Mouse (Mus musculus) forebrain, postnatal 0 days (tissue): ENCODE results near the gene Them4. TPM values are rescaled to one million over a fixed set of nuclear protein-coding genes. Genes with fewer than 3 reads are reported as not detected.
A peak's percentile ranks its signal among the peaks of the same experiment; 100 is the strongest.

Source experiments
- ATAC-seq: fragments of 200-750 bp; cut with Nextera tagmentation; 2 replicates; pipeline ENCODE4 v1.8.0; 2017; ENCODE audit warnings: mild to moderate bottlenecking, moderate library complexity
- DNase-seq: peaks from one replicate; pipeline ENCODE4 v3.0.0-alpha.2; 2015
- H3K27ac ChIP-seq: fragments of 300-500 bp; sonication (generic); 2 replicates; pipeline ENCODE4 v1.5.1; 2014; ENCODE audit warnings: low read depth, mild to moderate bottlenecking, antibody characterized with exemption, low read length, moderate library complexity, mixed read lengths
- H3K27me3 ChIP-seq: fragments of 300-500 bp; sonication (generic); 2 replicates; pipeline ENCODE4 v1.6.1; 2014; ENCODE audit warnings: mild to moderate bottlenecking, low read length, mixed read lengths; ENCODE audit not compliant: insufficient read depth
- H3K36me3 ChIP-seq: fragments of 300-500 bp; sonication (generic); 2 replicates; pipeline ENCODE4 v1.6.1; 2014; ENCODE audit warnings: mild to moderate bottlenecking, moderate library complexity; ENCODE audit not compliant: insufficient read depth
- H3K4me1 ChIP-seq: fragments of 300-500 bp; sonication (generic); 2 replicates; pipeline ENCODE4 v1.6.1; 2014; ENCODE audit warnings: antibody characterized with exemption; ENCODE audit not compliant: insufficient read depth
- H3K4me2 ChIP-seq: fragments of 300-500 bp; sonication (generic); 2 replicates; pipeline ENCODE4 v1.6.1; 2014; ENCODE audit warnings: low read depth, mild to moderate bottlenecking, moderate library complexity
- H3K4me3 ChIP-seq: fragments of 300-500 bp; sonication (generic); 2 replicates; pipeline ENCODE4 v1.5.1; 2014; ENCODE audit warnings: low read depth, low read length, mixed read lengths
- H3K9ac ChIP-seq: fragments of 300-500 bp; sonication (generic); 2 replicates; pipeline ENCODE4 v1.6.1; 2014; ENCODE audit warnings: mild to moderate bottlenecking
- H3K9me3 ChIP-seq: fragments of 300-500 bp; sonication (generic); 2 replicates; pipeline ENCODE4 v1.6.1; 2016; ENCODE audit warnings: low read length
- CTCF ChIP-seq: sonication (generic); IDR thresholded peaks from 2 replicates; pipeline ENCODE4 v1.5.1; 2016; ENCODE audit warnings: antibody characterized with exemption, control low read depth, low read depth
- WGBS: fragments of 180-500 bp; shearing (Covaris S2); extraction: QIAGEN DNeasy Blood & Tissue Kit; methylation state at CpG from one replicate; pipeline ENCODE4 v1.1.7; 2014; 5-methylcytosine and 5-hydroxymethylcytosine counted together
- polyA plus RNA-seq: library from polyadenylated mRNA; unstranded; fragments of >200 nt; fragmentation: Nextera tagmentation; extraction: Ambion mirVana; gene quantifications from 2 replicates; pipeline ENCODE4 v1.2.1, GENCODE M21; 2015
- total RNA-seq: library from RNA; depleted of rRNA; stranded (reverse); fragments of >200 nt; gene quantifications from 2 replicates; pipeline ENCODE4 v1.2.3, GENCODE M21; 2014; rRNA removed

Them4 gene
- total and polyA plus RNA-seq, 2 experiments from 2014 or later = 37.7 to 59.3 TPM

DNA sequence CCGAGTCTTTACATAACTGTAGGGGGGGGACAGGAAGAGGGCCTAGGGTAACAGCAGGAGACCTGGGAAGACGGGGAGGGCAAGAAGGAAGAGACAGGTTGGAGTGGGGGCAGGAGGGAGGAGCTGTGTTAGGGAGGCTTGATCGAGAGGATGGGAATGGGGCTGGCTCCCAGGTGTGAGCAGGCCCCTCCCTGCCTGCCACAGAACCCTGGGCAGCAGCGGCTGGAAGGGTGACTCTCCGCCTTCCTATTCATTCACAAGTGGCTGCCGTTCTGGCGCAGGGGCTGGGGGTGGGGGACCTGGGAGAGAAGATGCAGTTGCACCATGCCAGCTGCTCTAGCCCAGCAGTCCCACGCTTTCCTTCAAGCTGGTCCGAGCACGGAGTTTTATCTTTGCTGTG is 63.2 kb downstream of the Them4 start:
- TF ChIP-seq CTCF = no peak
- no peak overlapping the region for H3K27ac ChIP-seq
- peak; percentile 13; the same call in 1 of the 2 replicates for ATAC-seq
- no peak overlapping the region for H3K4me3 ChIP-seq
- peak overlapping the region; percentile 7; the same call in 1 of the 2 replicates for H3K4me2 ChIP-seq
- WGBS = 5% methylated on average over 10 of the region's 10 CpGs
- no peaks in the 10 kb centered on the region for H3K9me3 ChIP-seq
- H3K4me1 ChIP-seq = 0 out of 2 replicates have a peak, but pooled peaks cover 4% of the 10 kb centered on the region
- no peak overlapping the region for H3K9ac ChIP-seq
- DNase-seq = no peak
- no peaks in the 10 kb centered on the region for H3K36me3 ChIP-seq
- H3K27me3 ChIP-seq = no peaks in the 10 kb centered on the region

DNA sequence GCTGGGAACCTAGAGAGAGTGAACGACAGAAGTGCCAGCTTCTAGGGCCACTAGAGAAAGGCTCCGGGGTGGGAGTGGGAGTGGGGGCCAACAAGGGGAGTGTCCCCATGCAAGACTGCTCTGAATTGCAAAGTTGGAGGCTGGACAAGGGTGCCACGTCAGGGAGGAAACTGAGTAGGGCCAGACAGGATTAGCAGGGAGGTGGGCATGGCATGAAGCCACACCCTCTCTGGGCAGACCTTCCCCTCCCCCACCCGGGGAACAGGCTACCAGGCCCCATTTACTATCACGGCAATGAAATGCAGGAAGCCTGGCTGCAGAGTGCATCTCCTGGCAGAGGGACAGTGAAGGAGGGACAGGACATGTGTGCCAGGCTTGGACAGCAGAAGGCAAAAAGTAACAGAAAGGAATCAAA is 63.7 kb downstream of the Them4 start:
- Histone ChIP-seq H3K36me3 (no peaks in the 10 kb centered on the region), H3K4me3 (no peak overlapping the region), H3K27ac (no peak overlapping the region), H3K9ac (no peak overlapping the region), H3K4me2 (peak overlapping the region; percentile 7; the same call in 1 of the 2 replicates), H3K4me1 (0 out of 2 replicates have a peak, but pooled peaks cover 4% of the 10 kb centered on the region), H3K27me3 (no peaks in the 10 kb centered on the region), H3K9me3 (no peaks in the 10 kb centered on the region)
- TF ChIP-seq CTCF = no peak
- ATAC-seq (peak; percentile 41), DNase-seq (no peak)
- WGBS = 3% methylated on average over 5 of the region's 5 CpGs

DNA sequence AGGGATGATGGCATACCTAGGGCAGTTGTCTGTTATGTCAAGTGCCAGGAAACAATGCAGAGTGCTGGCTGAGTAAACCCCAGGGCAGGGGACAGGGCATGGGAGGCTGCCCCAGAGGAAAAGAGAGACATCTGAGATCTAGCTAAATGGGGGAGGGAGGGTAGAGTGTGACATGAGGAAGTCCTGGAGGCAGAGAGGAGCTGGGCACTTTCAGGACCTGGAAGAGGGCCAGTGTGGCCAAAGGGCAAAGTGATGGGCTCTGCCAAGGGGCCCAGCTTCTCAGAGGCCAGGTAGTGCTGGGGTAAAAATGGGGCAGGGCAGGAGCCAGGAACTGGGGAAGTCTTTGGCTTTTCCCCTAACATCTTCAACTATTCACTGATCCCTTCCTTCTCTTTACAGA is 64.7 kb downstream of the Them4 start:
- Histone ChIP-seq H3K9ac (no peak overlapping the region), H3K4me2 (no peak overlapping the region), H3K4me1 (0 out of 2 replicates have a peak, but pooled peaks cover 4% of the 10 kb centered on the region), H3K27me3 (no peaks in the 10 kb centered on the region), H3K27ac (no peak overlapping the region), H3K4me3 (no peak overlapping the region), H3K36me3 (no peaks in the 10 kb centered on the region), H3K9me3 (no peaks in the 10 kb centered on the region)
- no peak for ATAC-seq
- no peak for DNase-seq
- no peak for TF ChIP-seq CTCF

DNA sequence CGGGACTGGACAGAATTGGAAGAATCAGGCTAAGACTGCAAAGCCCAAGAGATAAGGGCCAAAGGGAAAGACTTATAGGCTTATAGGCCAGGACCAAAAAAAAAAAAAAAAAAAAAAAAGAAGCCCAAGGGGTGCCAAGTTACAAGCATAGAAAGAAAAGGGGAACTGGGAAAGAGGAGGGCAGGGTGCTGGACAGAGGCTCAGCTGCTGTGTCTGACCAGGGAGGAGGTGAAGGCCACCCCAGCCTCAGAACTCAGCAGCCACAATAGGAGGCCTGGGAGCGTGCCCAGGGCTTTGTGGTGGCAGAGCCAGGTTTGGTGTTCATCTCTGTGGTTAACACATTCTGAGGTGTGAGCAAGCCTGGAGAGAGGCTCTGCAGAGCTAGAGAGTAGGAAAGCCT is 65.3 kb downstream of the Them4 start:
- 87% methylated on average over 2 of the region's 2 CpGs for WGBS
- Histone ChIP-seq H3K4me2 (no peak overlapping the region), H3K36me3 (no peaks in the 10 kb centered on the region), H3K4me1 (0 out of 2 replicates have a peak, but pooled peaks cover 4% of the 10 kb centered on the region), H3K9ac (no peak overlapping the region), H3K9me3 (no peaks in the 10 kb centered on the region), H3K27ac (no peak overlapping the region), H3K4me3 (no peak overlapping the region), H3K27me3 (no peaks in the 10 kb centered on the region)
- ATAC-seq (no peak), DNase-seq (no peak)
- no peak for TF ChIP-seq CTCF

DNA sequence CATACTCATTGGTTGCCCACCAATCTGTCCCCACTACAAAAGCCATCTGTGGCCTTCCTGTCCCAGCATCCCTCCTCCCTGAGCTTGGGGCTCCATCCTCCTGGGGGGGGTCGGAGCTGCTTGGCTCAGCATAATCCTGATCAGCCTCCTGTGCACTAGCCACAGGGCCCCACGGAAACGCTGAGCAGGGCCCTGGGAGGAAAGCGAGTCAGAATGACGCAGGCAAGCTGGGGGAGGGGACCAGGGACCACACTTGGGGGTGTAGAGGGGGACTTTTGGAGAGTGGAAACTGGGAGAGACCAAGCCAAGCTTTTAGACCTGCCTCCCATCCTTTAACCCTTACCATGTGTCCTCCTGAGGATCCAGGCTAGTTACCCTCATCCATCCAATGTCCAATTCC is 66.0 kb downstream of the Them4 start:
- DNase-seq (no peak), ATAC-seq (no peak)
- Histone ChIP-seq H3K27me3 (no peaks in the 10 kb centered on the region), H3K4me1 (0 out of 2 replicates have a peak, but pooled peaks cover 4% of the 10 kb centered on the region), H3K4me2 (no peak overlapping the region), H3K4me3 (no peak overlapping the region), H3K9me3 (no peaks in the 10 kb centered on the region), H3K27ac (no peak overlapping the region), H3K36me3 (no peaks in the 10 kb centered on the region), H3K9ac (no peak overlapping the region)
- WGBS = 57% methylated on average over 5 of the region's 5 CpGs
- TF ChIP-seq CTCF = no peak

DNA sequence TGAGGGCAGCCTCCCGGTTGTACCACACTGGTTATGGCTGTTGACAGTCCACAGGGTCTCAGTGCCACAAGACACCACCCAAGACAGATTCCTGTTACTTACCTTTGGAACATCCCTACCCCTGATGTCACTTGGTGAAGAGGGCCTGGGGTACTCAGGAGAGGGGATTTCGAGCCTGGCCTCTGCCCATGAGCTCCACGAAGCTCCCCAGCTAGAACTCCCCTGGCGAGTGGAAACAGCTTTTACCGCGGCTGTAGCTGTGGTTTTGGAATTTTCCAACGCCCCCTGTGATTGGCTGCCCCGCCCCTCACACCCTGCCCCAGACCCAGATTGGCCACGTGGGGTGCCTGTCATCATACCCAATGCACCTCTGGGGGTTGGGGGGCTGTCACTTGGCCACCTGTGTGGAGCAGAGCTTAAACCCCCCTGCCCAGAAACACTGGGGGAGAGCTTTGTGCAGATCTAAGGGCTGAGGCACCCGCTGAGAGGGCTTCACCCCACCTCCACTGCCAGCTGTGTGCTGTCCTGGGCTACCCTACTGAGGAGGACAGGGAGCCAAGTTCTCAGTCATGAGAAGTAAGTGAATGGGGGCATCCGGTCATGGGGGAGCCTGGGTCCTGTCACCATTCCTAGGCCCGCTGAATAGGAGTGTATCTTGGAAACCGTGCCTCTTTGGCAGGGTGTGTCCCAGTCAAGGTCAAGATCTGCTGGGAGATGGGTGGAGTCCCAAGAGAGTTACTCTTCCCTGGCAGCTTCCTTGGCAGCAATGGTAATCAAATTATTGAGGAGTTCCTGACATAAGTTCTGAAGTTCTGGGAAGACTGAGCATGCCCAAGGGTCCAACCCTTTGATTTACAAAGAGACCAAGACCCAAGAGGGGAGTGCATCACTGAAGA is 67.4 kb downstream of the Them4 start:
- no peak for TF ChIP-seq CTCF
- H3K27ac ChIP-seq = no peak overlapping the region
- no peaks in the 10 kb centered on the region for H3K9me3 ChIP-seq
- ATAC-seq = no peak
- H3K4me3 ChIP-seq = no peak overlapping the region
- WGBS = 27% methylated on average over 13 of the region's 13 CpGs
- 0 out of 2 replicates have a peak, but pooled peaks cover 4% of the 10 kb centered on the region for H3K4me1 ChIP-seq
- no peak overlapping the region for H3K4me2 ChIP-seq
- H3K9ac ChIP-seq = no peak overlapping the region
- no peak for DNase-seq
- H3K36me3 ChIP-seq = no peaks in the 10 kb centered on the region
- no peaks in the 10 kb centered on the region for H3K27me3 ChIP-seq

DNA sequence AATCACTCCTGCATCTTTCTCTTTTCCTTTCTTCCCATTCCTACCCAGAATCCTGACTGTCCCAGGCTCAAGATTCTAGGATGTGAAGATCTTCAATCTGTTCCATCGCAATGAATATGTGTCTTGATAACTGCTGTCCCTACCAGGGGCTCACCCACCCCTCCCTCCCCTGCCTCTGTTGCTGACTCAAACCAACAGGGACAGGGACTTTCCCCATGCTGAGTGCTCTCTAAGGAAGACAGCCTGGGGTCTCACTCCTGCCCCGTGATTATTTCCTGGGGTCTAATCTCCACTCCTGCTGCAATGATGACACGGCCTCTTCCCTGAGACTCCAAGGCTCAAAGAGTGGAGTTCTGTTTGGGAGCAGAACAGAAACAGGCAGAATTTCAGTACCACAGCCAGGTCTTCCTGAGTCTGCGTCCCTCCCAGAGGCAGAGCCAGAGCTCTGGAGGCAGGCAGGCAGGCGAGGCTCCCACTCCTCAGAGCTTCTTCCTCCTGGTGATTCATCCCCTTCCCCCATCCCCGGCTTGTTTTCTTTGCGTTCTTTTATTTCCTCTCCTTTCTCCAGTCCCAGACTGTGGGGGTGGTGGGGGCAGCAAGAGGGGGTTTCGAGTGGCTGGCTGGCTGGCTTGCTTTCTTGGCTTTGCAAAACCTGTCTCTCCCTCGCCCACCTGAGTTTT is 70.1 kb downstream of the Them4 start:
- ATAC-seq (no peak), DNase-seq (no peak)
- Histone ChIP-seq H3K4me2 (no peak overlapping the region), H3K36me3 (no peaks in the 10 kb centered on the region), H3K4me3 (no peak overlapping the region), H3K9me3 (no peaks in the 10 kb centered on the region), H3K4me1 (no peaks in the 10 kb centered on the region), H3K9ac (no peak overlapping the region), H3K27ac (no peak overlapping the region), H3K27me3 (no peaks in the 10 kb centered on the region)
- no peak for TF ChIP-seq CTCF
- 25% methylated on average over 9 of the region's 9 CpGs for WGBS

Other genes with a start within 250 kb of the Them4 start
- gene Gm10697, start 237.4 kb upstream of the Them4 start, total RNA-seq = not detected in 2 replicates
- not detected in 2 replicates for gene Gm10697, start 237.4 kb upstream of the Them4 start, polyA plus RNA-seq
- gene Gm10696, start 131.9 kb upstream of the Them4 start, total RNA-seq = not detected in 2 replicates
- gene Gm10696, start 131.9 kb upstream of the Them4 start, polyA plus RNA-seq = not detected in 2 replicates
- 0.14 TPM in 1 of 2 replicates, not detected in the other for gene Gm5286, start 113.4 kb upstream of the Them4 start, total RNA-seq
- not detected in 2 replicates for gene Gm5286, start 113.4 kb upstream of the Them4 start, polyA plus RNA-seq
- gene Gm4778, start 46.1 kb upstream of the Them4 start, total RNA-seq = not detected in 2 replicates
- gene Gm4778, start 46.1 kb upstream of the Them4 start, polyA plus RNA-seq = not detected in 2 replicates
- not detected in 2 replicates for gene Them5, start 32.0 kb downstream of the Them4 start, total RNA-seq
- 0.11 TPM in 1 of 2 replicates, not detected in the other for gene Them5, start 32.0 kb downstream of the Them4 start, polyA plus RNA-seq
- gene C2cd4d, start 52.3 kb downstream of the Them4 start, total RNA-seq = 0.62 and 3.0 TPM in 2 replicates
- gene C2cd4d, start 52.3 kb downstream of the Them4 start, polyA plus RNA-seq = 1.7 TPM in 2 replicates
- gene Rorc, start 62.7 kb downstream of the Them4 start, total RNA-seq = 0.29 and 0.46 TPM in 2 replicates
- 0.25 and 0.27 TPM in 2 replicates for gene Rorc, start 62.7 kb downstream of the Them4 start, polyA plus RNA-seq
- gene Lingo4, start 88.4 kb downstream of the Them4 start, total RNA-seq = 1.0 TPM in 2 replicates
- gene Lingo4, start 88.4 kb downstream of the Them4 start, polyA plus RNA-seq = 0.43 and 1.2 TPM in 2 replicates
- gene Tdrkh, start 103.2 kb downstream of the Them4 start, total RNA-seq = 9.8 and 13.6 TPM in 2 replicates
- 43.8 and 49.2 TPM in 2 replicates for gene Tdrkh, start 103.2 kb downstream of the Them4 start, polyA plus RNA-seq
- 66.4 and 71.6 TPM in 2 replicates for gene Mrpl9, start 133.2 kb downstream of the Them4 start, total RNA-seq
- gene Mrpl9, start 133.2 kb downstream of the Them4 start, polyA plus RNA-seq = 51.9 and 56.7 TPM in 2 replicates
- not detected in 2 replicates for gene Oaz3, start 133.8 kb downstream of the Them4 start, total RNA-seq
- gene Oaz3, start 133.8 kb downstream of the Them4 start, polyA plus RNA-seq = 0.34 and 0.85 TPM in 2 replicates
- gene Celf3, start 168.2 kb downstream of the Them4 start, total RNA-seq = 223 and 278 TPM in 2 replicates
- gene Celf3, start 168.2 kb downstream of the Them4 start, polyA plus RNA-seq = 247 and 295 TPM in 2 replicates
- gene Riiad1, start 170.3 kb downstream of the Them4 start, total RNA-seq = 7.3 and 14.2 TPM in 2 replicates
- 24.7 and 27.1 TPM in 2 replicates for gene Riiad1, start 170.3 kb downstream of the Them4 start, polyA plus RNA-seq